Mouse (Mus musculus) cerebellum, postnatal 25 days (tissue): ENCODE measurements at regions not wholly inside any gene's neighbourhood (a gene's known extent, or its start where the extent isn't known, plus 50 kb on each side); places are given as distances from the start of the nearest gene placed in this dataset.
A peak's percentile ranks its signal among the peaks of the same experiment; 100 is the strongest.

ENCODE experiments used
- DNase-seq, 2 experiments: peaks; one replicate each; pipeline ENCODE4 v3.0.0; 2021; ENCODE audit warnings: mixed read lengths in 2 of 2

DNA sequence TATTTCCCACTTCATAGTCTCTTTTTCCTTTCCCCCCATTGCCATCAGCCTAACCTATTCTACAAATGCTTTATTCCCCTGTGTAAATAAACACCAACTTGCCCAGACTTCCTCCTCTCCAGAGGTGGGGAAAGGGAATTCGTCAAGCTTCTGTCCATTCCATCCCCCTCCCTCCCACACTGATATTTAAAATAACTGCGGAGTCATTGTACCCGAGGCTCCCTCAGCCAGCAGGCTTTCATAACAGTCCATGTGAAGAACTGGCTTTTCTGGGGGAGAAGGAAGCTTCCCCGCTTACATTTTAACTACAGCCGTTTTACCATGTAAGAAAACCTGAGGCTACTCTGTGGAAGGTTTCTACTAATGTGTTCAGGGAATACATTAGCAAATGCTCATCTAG lies 193.1 kb upstream of the Cnksr2 start:
- no peak for DNase-seq

DNA sequence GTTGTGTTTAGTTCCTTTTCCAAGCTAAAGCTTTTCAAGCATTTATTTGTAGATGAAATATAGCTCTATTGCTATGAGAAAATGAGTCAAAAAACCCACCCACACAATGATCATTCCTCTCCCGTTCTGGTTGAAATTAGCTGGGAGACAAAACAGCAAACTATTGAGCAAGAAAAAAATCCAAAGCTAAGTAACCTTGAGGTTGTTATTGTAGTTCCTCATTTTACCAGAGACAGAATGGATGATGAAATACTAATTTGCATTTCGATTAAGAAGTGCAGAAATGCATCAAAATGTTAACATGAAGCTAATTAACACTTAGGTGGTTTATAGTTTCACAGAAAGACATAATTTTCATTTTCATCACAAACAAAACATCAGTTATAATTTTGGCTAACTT lies 166.1 kb upstream of the Cnksr2 start:
- no peak for DNase-seq

DNA sequence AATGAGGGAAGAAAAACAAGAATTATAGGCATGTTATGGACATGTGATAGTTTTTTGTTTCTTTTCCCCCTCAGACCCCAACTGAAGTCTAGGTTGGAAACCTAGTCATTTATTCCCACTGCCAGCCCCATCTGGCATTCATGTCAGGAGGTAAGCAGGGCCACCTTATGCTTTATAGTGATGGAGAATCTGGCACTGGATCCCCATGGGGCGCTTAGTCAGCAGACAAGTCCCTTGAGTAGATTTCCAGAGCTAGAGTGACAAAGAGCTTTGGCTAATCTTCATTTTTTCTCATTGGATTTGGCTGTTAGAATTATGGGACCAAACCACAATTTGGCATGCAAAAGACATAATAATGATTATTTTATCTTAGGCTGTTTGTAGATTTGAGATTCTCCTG lies 152.4 kb upstream of the Cnksr2 start:
- peak; percentile 25 to 52 for DNase-seq

DNA sequence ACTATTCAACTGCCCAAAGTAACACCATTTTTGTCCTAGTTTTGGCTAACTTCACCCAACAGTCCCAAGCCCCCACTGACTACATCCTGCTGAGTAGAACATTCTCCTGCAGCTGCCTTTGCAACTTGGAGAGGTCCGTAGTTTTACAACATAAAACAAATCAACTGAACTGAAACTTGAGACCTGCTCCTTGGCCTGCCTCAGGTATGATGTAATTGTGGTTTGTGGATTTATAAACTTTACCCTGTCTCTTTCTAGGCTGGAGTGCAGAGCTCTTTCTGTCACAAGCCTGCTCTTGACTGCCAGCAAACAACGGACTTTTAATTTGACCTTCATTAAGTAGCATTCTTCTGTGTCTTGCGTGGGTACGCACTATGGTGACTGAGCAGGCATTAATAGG lies 138.4 kb upstream of the Cnksr2 start:
- no peak for DNase-seq

DNA sequence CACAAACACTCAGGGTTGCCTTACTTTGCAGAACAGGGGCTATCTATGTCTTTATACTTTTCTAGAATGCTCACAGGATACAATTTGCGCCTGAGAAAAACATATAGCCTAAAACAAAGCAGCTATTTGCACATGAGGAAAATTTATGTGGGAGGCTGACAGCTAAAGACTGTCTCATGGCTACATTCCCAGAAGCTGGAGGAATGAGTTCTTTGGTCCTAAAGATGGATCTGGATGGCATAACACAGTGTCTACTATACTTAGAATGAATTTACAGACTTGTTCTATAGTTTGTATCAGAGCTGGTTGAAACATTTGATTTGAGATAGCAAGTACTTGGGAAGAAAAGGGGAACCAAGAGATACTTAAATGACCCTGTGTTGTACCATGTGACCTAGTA lies 137.3 kb upstream of the Cnksr2 start:
- no peak for DNase-seq

DNA sequence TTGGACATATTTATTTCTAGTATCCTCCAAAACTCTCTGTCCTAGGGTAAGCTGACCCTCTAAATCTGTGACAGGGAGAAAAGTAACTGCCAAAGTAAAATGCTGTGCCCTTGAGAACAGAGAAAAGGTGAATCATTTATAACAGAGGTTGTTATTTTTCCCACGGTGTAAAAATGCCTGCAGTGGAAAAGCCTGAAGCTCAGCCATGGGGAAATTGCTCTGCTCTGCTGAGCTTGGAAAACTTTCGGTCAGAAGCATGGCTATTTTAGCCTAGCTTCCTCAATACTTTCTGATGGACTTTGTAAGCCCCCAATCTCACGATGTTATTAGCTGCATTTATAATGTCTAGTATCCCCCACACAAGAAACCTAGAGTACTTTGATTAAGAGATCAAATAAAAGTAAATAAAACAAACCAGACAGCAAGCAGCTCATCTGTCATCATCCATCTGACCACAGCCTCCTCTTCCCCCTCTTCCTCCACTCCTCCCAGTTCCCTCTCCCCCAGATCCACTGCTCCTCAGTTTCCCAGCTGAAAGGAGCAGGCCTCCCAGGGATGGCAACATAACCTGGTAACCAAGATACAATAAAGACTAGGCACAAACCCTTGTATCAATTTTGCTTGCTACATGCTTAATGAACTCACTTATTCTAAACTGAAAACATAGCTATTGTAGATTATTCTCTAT lies 92.9 kb upstream of the Cnksr2 start:
- DNase-seq = no peak

DNA sequence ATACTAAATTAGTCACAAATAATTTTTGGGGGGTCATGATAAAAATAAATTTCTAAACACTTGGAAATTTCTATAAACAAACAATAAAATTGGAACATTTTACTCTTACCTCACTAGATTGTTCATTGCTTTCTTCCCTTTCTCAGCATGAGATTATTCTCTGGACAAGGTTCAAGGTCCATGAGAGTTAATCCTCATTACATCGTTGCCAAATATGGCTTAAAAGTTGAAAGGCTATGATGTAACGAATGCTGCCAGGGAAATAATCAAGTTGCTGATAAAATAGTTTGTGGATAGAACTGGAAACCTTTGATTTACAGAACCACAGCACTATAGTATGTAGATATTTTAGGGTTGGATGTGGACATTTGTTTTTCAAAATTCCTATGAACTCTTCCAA lies 90.4 kb upstream of the Cnksr2 start:
- DNase-seq = no peak
